Mouse (Mus musculus): Measurements from ENCODE around the gene Sipa1l1. TPM values are rescaled to one million over a fixed set of nuclear protein-coding genes. Genes with fewer than 3 reads are reported as not detected.

Gene Sipa1l1
- 11.1 and 14.5 TPM in 2 replicates for polyA plus RNA-seq (2014; fragmentation: Nextera tagmentation; extraction: Ambion mirVana)

DNA sequence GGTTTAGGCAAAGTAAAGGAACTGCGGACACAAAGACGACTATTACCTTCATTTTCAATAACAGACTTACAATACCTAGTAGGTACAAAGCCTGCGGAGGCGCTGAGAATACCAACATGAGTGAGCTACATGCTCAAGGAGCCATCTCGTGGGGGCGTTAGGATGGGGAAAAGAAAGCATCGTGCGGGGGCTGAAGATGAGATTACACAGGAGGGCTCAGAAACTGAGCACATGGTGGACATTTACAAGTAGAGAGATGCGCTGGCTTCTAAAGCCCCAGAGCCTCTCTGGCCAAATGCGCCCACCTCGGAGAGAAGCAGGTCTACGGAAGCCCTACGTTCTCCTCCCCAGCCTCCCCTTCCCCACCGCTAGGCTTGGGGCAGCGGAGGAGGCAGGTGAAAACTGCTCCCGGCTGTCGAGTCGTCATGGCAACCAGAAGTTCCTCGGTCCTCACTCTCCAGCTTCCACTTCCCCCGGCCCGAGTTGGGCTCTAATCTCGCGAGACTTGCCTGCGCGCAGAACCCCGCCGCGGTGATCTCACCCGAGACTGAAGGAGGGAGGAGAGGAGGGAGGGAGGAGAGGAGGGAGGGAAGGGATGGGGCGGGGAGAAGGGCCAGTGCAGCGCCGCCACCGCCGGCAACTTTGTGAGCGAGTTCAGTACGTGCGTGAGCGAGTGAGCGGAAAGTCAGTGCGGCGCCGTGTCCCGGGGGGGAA, at the start of gene Sipa1l1:
TSS of gene Sipa1l1 (plus strand) at position 501 of the 714 bp plus-strand sequence.
- H3K9ac ChIP-seq (replicated peaks; ENCODE audit: low read length), result peak within 1 kb of the TSS; percentile 79
- H3K4me1 ChIP-seq (ENCODE audit: control insufficient read depth, insufficient read depth, low read length), result peaks cover 20% of the 10 kb centered on the region; the same call in 1 of the 2 replicates
- peak within 1 kb of the TSS; percentile 85 for H3K4me3 ChIP-seq (replicated peaks; ENCODE audit: low read depth, low read length)
- H3K36me3 ChIP-seq (ENCODE audit: control insufficient read depth, insufficient read depth, low read length), result no peaks in the 10 kb centered on the region
- WGBS, result under 1% methylated on average over 41 of the region's 43 CpGs
- DNase-seq, result peak; percentile 98
- H3K9me3 ChIP-seq (ENCODE audit: control insufficient read depth, low read length), result no peaks in the 10 kb centered on the region
- peak within 1 kb of the TSS; percentile 89 for H3K27ac ChIP-seq (replicated peaks; ENCODE audit: low read depth, low read length)
- peak within 1 kb of the TSS; percentile 95 for H3K4me2 ChIP-seq (ENCODE audit: low read length)
- H3K27me3 ChIP-seq (ENCODE audit: control insufficient read depth, insufficient read depth, low read length), result no peaks in the 10 kb centered on the region
- ATAC-seq (ENCODE audit: low FRiP score, low TSS enrichment), result peak; percentile 93

GRCm38 (mm10) chr12:82121947-82122346, 47.2 kb upstream of the Sipa1l1 start:
- Histone ChIP-seq H3K27ac (replicated peaks; ENCODE audit: low read depth, low read length) (no peak overlapping the region), H3K4me3 (replicated peaks; ENCODE audit: low read depth, low read length) (no peak overlapping the region), H3K9me3 (ENCODE audit: control insufficient read depth, low read length) (no peaks in the 10 kb centered on the region), H3K36me3 (ENCODE audit: control insufficient read depth, insufficient read depth, low read length) (no peaks in the 10 kb centered on the region), H3K9ac (replicated peaks; ENCODE audit: low read length) (no peak overlapping the region), H3K27me3 (ENCODE audit: control insufficient read depth, insufficient read depth, low read length) (no peaks in the 10 kb centered on the region), H3K4me2 (ENCODE audit: low read length) (no peak overlapping the region), H3K4me1 (ENCODE audit: control insufficient read depth, insufficient read depth, low read length) (no peaks in the 10 kb centered on the region)
- 82% methylated on average over 10 of the region's 10 CpGs for WGBS
- no peak for ATAC-seq (ENCODE audit: low FRiP score, low TSS enrichment)
- no peak for DNase-seq

- ATAC-seq (ENCODE audit: low FRiP score, low TSS enrichment), result no peak
- H3K4me3 ChIP-seq (replicated peaks; ENCODE audit: low read depth, low read length), result no peak overlapping the region
- H3K27ac ChIP-seq (replicated peaks; ENCODE audit: low read depth, low read length), result no peak overlapping the region
- H3K4me2 ChIP-seq (ENCODE audit: low read length), result no peak overlapping the region
- no peaks in the 10 kb centered on the region for H3K4me1 ChIP-seq (ENCODE audit: control insufficient read depth, insufficient read depth, low read length)
- peak; percentile 54 for DNase-seq
- H3K27me3 ChIP-seq (ENCODE audit: control insufficient read depth, insufficient read depth, low read length), result no peaks in the 10 kb centered on the region
- no peaks in the 10 kb centered on the region for H3K9me3 ChIP-seq (ENCODE audit: control insufficient read depth, low read length)
- H3K36me3 ChIP-seq (ENCODE audit: control insufficient read depth, insufficient read depth, low read length), result no peaks in the 10 kb centered on the region
- 40% methylated on average over 22 of the region's 22 CpGs for WGBS
- no peak overlapping the region for H3K9ac ChIP-seq (replicated peaks; ENCODE audit: low read length)
These were observed 46.5 kb upstream of the Sipa1l1 start for GRCm38 (mm10) chr12:82122450-82123249.

- Histone ChIP-seq H3K9ac (replicated peaks; ENCODE audit: low read length) (no peak overlapping the region), H3K4me3 (replicated peaks; ENCODE audit: low read depth, low read length) (no peak overlapping the region), H3K27ac (replicated peaks; ENCODE audit: low read depth, low read length) (no peak overlapping the region), H3K27me3 (ENCODE audit: control insufficient read depth, insufficient read depth, low read length) (no peaks in the 10 kb centered on the region), H3K4me2 (ENCODE audit: low read length) (no peak overlapping the region), H3K9me3 (ENCODE audit: control insufficient read depth, low read length) (no peaks in the 10 kb centered on the region), H3K4me1 (ENCODE audit: control insufficient read depth, insufficient read depth, low read length) (no peaks in the 10 kb centered on the region), H3K36me3 (ENCODE audit: control insufficient read depth, insufficient read depth, low read length) (no peaks in the 10 kb centered on the region)
- WGBS, result 67% methylated on average over 3 of the region's 3 CpGs
- ATAC-seq (ENCODE audit: low FRiP score, low TSS enrichment) (no peak), DNase-seq (no peak)
These were observed 42.3 kb upstream of the Sipa1l1 start for GRCm38 (mm10) chr12:82126796-82127195.

DNA sequence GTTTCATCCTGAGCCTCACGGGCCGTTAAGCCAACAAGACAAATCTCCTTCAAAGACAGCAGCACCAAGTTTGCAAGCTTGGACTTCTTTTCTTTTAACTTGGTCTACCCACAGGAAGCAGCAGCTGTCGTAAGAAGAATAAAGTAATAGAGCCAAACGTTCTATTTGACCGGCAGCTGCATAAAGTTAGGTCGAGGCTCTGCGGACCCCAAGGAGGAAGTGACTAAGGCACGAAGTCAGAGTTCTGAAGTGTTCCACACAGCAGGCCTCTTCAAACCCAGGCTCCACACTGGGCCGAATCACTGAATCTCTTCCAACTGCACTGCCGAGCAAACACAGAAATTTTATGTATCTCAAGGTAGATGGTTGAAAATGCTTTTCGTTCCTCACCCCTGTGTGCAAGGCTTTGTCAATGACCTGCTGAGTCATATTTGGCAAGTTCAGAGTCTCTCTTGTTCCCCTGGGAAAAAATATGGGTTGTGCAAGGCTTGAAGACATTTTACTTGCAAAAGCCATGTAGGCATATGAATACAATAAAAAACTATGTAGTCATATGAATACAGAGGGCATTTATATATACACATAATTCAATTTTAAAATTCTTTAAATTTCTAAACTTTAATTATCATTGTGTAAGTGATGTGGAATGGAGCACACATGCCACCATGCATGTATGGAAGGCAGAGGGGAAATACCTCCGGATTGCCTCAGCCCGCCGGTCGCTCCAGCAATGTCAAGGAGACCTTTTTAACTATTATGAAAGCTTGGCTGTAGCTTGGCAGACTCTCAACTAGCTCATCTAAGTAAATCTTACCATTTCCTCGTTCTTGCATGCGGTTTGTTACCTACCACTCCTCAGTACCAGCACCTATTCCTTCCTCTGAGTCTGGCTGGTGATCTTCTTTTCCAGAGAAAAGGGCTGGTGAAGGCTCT, 29.6 kb upstream of the Sipa1l1 start:
- Histone ChIP-seq H3K9ac (replicated peaks; ENCODE audit: low read length) (no peak overlapping the region), H3K9me3 (ENCODE audit: control insufficient read depth, low read length) (0 out of 2 replicates have a peak, but pooled peaks cover 2% of the 10 kb centered on the region), H3K4me1 (ENCODE audit: control insufficient read depth, insufficient read depth, low read length) (no peaks in the 10 kb centered on the region), H3K36me3 (ENCODE audit: control insufficient read depth, insufficient read depth, low read length) (no peaks in the 10 kb centered on the region), H3K27ac (replicated peaks; ENCODE audit: low read depth, low read length) (no peak overlapping the region), H3K27me3 (ENCODE audit: control insufficient read depth, insufficient read depth, low read length) (no peaks in the 10 kb centered on the region), H3K4me3 (replicated peaks; ENCODE audit: low read depth, low read length) (no peak overlapping the region), H3K4me2 (ENCODE audit: low read length) (no peak overlapping the region)
- WGBS, result 91% methylated on average over 17 of the region's 17 CpGs
- DNase-seq (no peak), ATAC-seq (ENCODE audit: low FRiP score, low TSS enrichment) (no peak)

- H3K9me3 ChIP-seq (ENCODE audit: control insufficient read depth, low read length), result no peaks in the 10 kb centered on the region
- no peak overlapping the region for H3K9ac ChIP-seq (replicated peaks; ENCODE audit: low read length)
- peaks cover 12% of the 10 kb centered on the region for H3K4me1 ChIP-seq (ENCODE audit: control insufficient read depth, insufficient read depth, low read length)
- H3K27me3 ChIP-seq (ENCODE audit: control insufficient read depth, insufficient read depth, low read length), result no peaks in the 10 kb centered on the region
- ATAC-seq (ENCODE audit: low FRiP score, low TSS enrichment) (no peak), DNase-seq (no peak)
- H3K36me3 ChIP-seq (ENCODE audit: control insufficient read depth, insufficient read depth, low read length), result no peaks in the 10 kb centered on the region
- WGBS, result 92% methylated on average over 3 of the region's 3 CpGs
- no peak overlapping the region for H3K4me3 ChIP-seq (replicated peaks; ENCODE audit: low read depth, low read length)
- H3K4me2 ChIP-seq (ENCODE audit: low read length), result no peak overlapping the region
- H3K27ac ChIP-seq (replicated peaks; ENCODE audit: low read depth, low read length), result no peak overlapping the region
These were observed 25.7 kb upstream of the Sipa1l1 start for GRCm38 (mm10) chr12:82143371-82143770.

- H3K27me3 ChIP-seq (ENCODE audit: control insufficient read depth, insufficient read depth, low read length), result no peaks in the 10 kb centered on the region
- H3K4me1 ChIP-seq (ENCODE audit: control insufficient read depth, insufficient read depth, low read length), result peaks cover 12% of the 10 kb centered on the region
- H3K9ac ChIP-seq (replicated peaks; ENCODE audit: low read length), result no peak overlapping the region
- no peaks in the 10 kb centered on the region for H3K9me3 ChIP-seq (ENCODE audit: control insufficient read depth, low read length)
- DNase-seq (no peak), ATAC-seq (ENCODE audit: low FRiP score, low TSS enrichment) (no peak)
- no peak overlapping the region for H3K27ac ChIP-seq (replicated peaks; ENCODE audit: low read depth, low read length)
- H3K4me2 ChIP-seq (ENCODE audit: low read length), result no peak overlapping the region
- H3K4me3 ChIP-seq (replicated peaks; ENCODE audit: low read depth, low read length), result no peak overlapping the region
- H3K36me3 ChIP-seq (ENCODE audit: control insufficient read depth, insufficient read depth, low read length), result no peaks in the 10 kb centered on the region
These were observed 23.9 kb upstream of the Sipa1l1 start for GRCm38 (mm10) chr12:82145173-82145572.

- ATAC-seq (ENCODE audit: low FRiP score, low TSS enrichment), result no peak
- no peak overlapping the region for H3K9ac ChIP-seq (replicated peaks; ENCODE audit: low read length)
- no peak overlapping the region for H3K4me3 ChIP-seq (replicated peaks; ENCODE audit: low read depth, low read length)
- no peak overlapping the region for H3K27ac ChIP-seq (replicated peaks; ENCODE audit: low read depth, low read length)
- 19% methylated on average over 12 of the region's 12 CpGs for WGBS
- H3K4me1 ChIP-seq (ENCODE audit: control insufficient read depth, insufficient read depth, low read length), result peaks cover 12% of the 10 kb centered on the region
- H3K27me3 ChIP-seq (ENCODE audit: control insufficient read depth, insufficient read depth, low read length), result no peaks in the 10 kb centered on the region
- no peak overlapping the region for H3K4me2 ChIP-seq (ENCODE audit: low read length)
- H3K36me3 ChIP-seq (ENCODE audit: control insufficient read depth, insufficient read depth, low read length), result no peaks in the 10 kb centered on the region
- DNase-seq, result peak; percentile 44
- no peaks in the 10 kb centered on the region for H3K9me3 ChIP-seq (ENCODE audit: control insufficient read depth, low read length)
These were observed 22.0 kb upstream of the Sipa1l1 start for GRCm38 (mm10) chr12:82147021-82147693.
